Mouse (Mus musculus) left cerebral cortex, postnatal 14 days (tissue): ENCODE measurements around the gene Shank2. TPM values are rescaled to one million over a fixed set of nuclear protein-coding genes. Genes with fewer than 3 reads are reported as not detected.

Source experiments
- DNase-seq, 2 experiments: peaks; one replicate each; pipeline ENCODE4 v3.0.0; 2021 to 2022; ENCODE audit warnings: low spot score in 2 of 2, mixed read lengths in 1 of 2
- intact Hi-C: fragments of 180-260 bp; cut with DNase I; formaldehyde crosslinking; loops from one replicate; pipeline ENCODE4 v1.15.1; 2025
- total RNA-seq, 2 experiments: library from RNA; stranded (reverse); gene quantifications; 2 replicates each; pipeline ENCODE4 v1.2.3; 2021

The Shank2 gene
- total RNA-seq, 2 experiments from 2014 or later = 170 to 187 TPM

GRCm38 (mm10) chr7:144285066-144285633 lies 283.4 kb downstream of the Shank2 start:
- no peak for DNase-seq
- intact Hi-C loops = no loop called here

GRCm38 (mm10) chr7:144285912-144286311 lies 284.2 kb downstream of the Shank2 start:
- intact Hi-C loops = no loop called here
- no peak for DNase-seq

- DNase-seq = no peak
- intact Hi-C loops = no loop called here
These were observed 286.3 kb downstream of the Shank2 start for GRCm38 (mm10) chr7:144287991-144288390.

GRCm38 (mm10) chr7:144291478-144291877 lies 289.8 kb downstream of the Shank2 start:
- DNase-seq = no peak
- intact Hi-C loops = no loop called here

- intact Hi-C loops = no loop called here
- DNase-seq = no peak
These were observed 291.9 kb downstream of the Shank2 start for GRCm38 (mm10) chr7:144293611-144294010.

GRCm38 (mm10) chr7:144294239-144295200 lies 292.8 kb downstream of the Shank2 start:
- intact Hi-C loops = no loop called here
- no peak for DNase-seq

- intact Hi-C loops = no loop called here
These were observed 297.6 kb downstream of the Shank2 start for GRCm38 (mm10) chr7:144299351-144299750.

GRCm38 (mm10) chr7:144301646-144302045 lies 299.9 kb downstream of the Shank2 start:
- no peak for DNase-seq
- intact Hi-C loops = no loop called here

More at GRCm38 (mm10) chr7:144299351-144299750, 297.6 kb downstream of the Shank2 start:
- DNase-seq = no peak

- DNase-seq = no peak
- intact Hi-C loops = no loop called here
These were observed 300.8 kb downstream of the Shank2 start for GRCm38 (mm10) chr7:144302498-144302897.

- no peak for DNase-seq
- intact Hi-C loops = no loop called here
These were observed 306.2 kb downstream of the Shank2 start for GRCm38 (mm10) chr7:144307853-144308409.

- DNase-seq = no peak
- intact Hi-C loops = no loop called here
These were observed 312.8 kb downstream of the Shank2 start for GRCm38 (mm10) chr7:144314438-144315105.

GRCm38 (mm10) chr7:144316224-144316623 lies 314.5 kb downstream of the Shank2 start:
- intact Hi-C loops = no loop called here
- DNase-seq = peak in 1 of 2 experiments; percentile 20

GRCm38 (mm10) chr7:144316797-144317196 lies 315.1 kb downstream of the Shank2 start:
- DNase-seq = peak; percentile 75 to 85
- intact Hi-C loops = no loop called here

GRCm38 (mm10) chr7:144324077-144324476 lies 322.3 kb downstream of the Shank2 start:
- intact Hi-C loops = loop anchor here (5.0 kb wide), 1 partner anchor 88 kb away; no protein-coding TSS in a partner anchor
- no peak for DNase-seq

- DNase-seq = peak in 1 of 2 experiments; percentile 57
- intact Hi-C loops = loop anchor here (5.0 kb wide), 1 partner anchor 87 kb away; no protein-coding TSS in a partner anchor
These were observed 323.1 kb downstream of the Shank2 start for GRCm38 (mm10) chr7:144324861-144325260.

GRCm38 (mm10) chr7:144325603-144326002 lies 323.9 kb downstream of the Shank2 start:
- intact Hi-C loops = no loop called here

GRCm38 (mm10) chr7:144329403-144329890 lies 327.7 kb downstream of the Shank2 start:
- DNase-seq = no peak
- intact Hi-C loops = no loop called here

More at GRCm38 (mm10) chr7:144325603-144326002, 323.9 kb downstream of the Shank2 start:
- DNase-seq = peak; percentile 76 to 80

GRCm38 (mm10) chr7:144336626-144337025 lies 334.9 kb downstream of the Shank2 start:
- peak in 1 of 2 experiments; percentile 28 for DNase-seq
- intact Hi-C loops = no loop called here

GRCm38 (mm10) chr7:144338694-144339093 lies 337.0 kb downstream of the Shank2 start:
- DNase-seq = no peak
- intact Hi-C loops = no loop called here
